Mouse (Mus musculus): ENCODE data around the gene Ddx39. TPM values are rescaled to one million over a fixed set of nuclear protein-coding genes. Genes with fewer than 3 reads are reported as not detected.

Ddx39 gene
- total and polyA plus RNA-seq, 2 experiments from 2014 or later, result 79.3 to 95.7 TPM

GRCm38 (mm10) chr8:83694369-83695160, 20.4 kb upstream of the Ddx39 start:
- no peak for DNase-seq (ENCODE audit: low spot score)
- Histone ChIP-seq H3K27me3 (ENCODE audit: control insufficient read depth, insufficient read depth, low read length) (no peaks in the 10 kb centered on the region), H3K4me3 (ENCODE audit: low read depth, low read length) (no peak overlapping the region), H3K4me1 (ENCODE audit: control insufficient read depth, insufficient read depth) (peaks cover 25% of the 10 kb centered on the region), H3K9ac (replicated peaks; ENCODE audit: low read depth, low read length) (no peak overlapping the region), H3K9me3 (replicated peaks; ENCODE audit: control insufficient read depth, low read length) (no peaks in the 10 kb centered on the region), H3K36me3 (replicated peaks; ENCODE audit: control insufficient read depth, insufficient read depth, low read length) (peaks cover 34% of the 10 kb centered on the region), H3K4me2 (ENCODE audit: low read depth, low read length) (no peak overlapping the region), H3K27ac (ENCODE audit: low read depth) (no peak overlapping the region)
- no peak for ATAC-seq (ENCODE audit: insufficient read depth, low read depth)
- WGBS, result 82% methylated on average over 11 of the region's 11 CpGs
- TF ChIP-seq EP300 (IDR thresholded peaks at IDR 0.05; ENCODE audit: low read depth) (no peak), CTCF (IDR thresholded peaks at IDR 0.05; ENCODE audit: low read depth) (no peak)

DNA sequence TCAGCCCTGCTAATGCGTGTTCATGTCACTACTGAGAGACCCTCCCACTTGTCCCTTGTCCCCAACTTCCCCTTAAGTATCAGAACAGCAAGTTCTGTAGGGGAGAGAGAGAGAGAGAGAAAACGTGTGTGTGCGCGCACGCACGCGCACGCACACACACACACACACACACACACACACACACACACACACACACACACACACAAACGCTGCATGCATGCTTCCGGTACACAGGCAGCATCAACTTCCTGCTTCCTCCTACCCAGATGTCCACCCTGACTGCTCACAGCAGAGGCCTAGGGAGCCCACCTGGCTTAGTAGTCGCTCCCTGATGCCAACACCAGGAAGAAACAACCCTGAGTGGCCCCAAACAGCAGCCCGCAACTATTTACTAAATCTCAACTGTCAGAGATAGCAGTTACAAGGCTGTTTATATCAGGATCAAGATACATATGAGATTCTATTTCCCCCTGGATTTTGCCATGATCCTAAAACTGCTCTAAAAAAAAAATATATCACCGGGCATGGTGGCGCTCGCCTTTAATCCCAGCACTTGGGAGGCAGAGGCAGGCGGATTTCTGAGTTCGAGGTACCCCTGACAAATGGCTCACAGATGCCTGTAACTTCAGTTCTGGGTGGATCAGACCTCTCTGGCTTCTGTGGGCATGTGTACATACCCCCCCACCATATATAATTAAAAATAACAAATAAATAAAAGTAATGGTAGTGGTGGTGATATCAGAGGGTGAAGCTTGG, 19.4 kb upstream of the Ddx39 start:
- Histone ChIP-seq H3K36me3 (replicated peaks; ENCODE audit: control insufficient read depth, insufficient read depth, low read length) (peaks cover 25% of the 10 kb centered on the region), H3K9ac (replicated peaks; ENCODE audit: low read depth, low read length) (no peak overlapping the region), H3K27me3 (ENCODE audit: control insufficient read depth, insufficient read depth, low read length) (no peaks in the 10 kb centered on the region), H3K4me2 (ENCODE audit: low read depth, low read length) (no peak overlapping the region), H3K4me1 (ENCODE audit: control insufficient read depth, insufficient read depth) (peaks cover 31% of the 10 kb centered on the region), H3K27ac (ENCODE audit: low read depth) (no peak overlapping the region), H3K9me3 (replicated peaks; ENCODE audit: control insufficient read depth, low read length) (no peaks in the 10 kb centered on the region), H3K4me3 (ENCODE audit: low read depth, low read length) (no peak overlapping the region)
- DNase-seq (ENCODE audit: low spot score), result no peak
- ATAC-seq (ENCODE audit: insufficient read depth, low read depth), result no peak
- TF ChIP-seq EP300 (IDR thresholded peaks at IDR 0.05; ENCODE audit: low read depth) (no peak), CTCF (IDR thresholded peaks at IDR 0.05; ENCODE audit: low read depth) (no peak)
- 69% methylated on average over 15 of the region's 17 CpGs for WGBS

- Histone ChIP-seq H3K36me3 (replicated peaks; ENCODE audit: control insufficient read depth, insufficient read depth, low read length) (peaks cover 4% of the 10 kb centered on the region), H3K9ac (replicated peaks; ENCODE audit: low read depth, low read length) (peak overlapping the region; percentile 90), H3K9me3 (replicated peaks; ENCODE audit: control insufficient read depth, low read length) (no peaks in the 10 kb centered on the region), H3K27ac (ENCODE audit: low read depth) (peak overlapping the region; percentile 82), H3K4me3 (ENCODE audit: low read depth, low read length) (peak overlapping the region; percentile 83), H3K27me3 (ENCODE audit: control insufficient read depth, insufficient read depth, low read length) (no peaks in the 10 kb centered on the region), H3K4me2 (ENCODE audit: low read depth, low read length) (peak overlapping the region; percentile 97), H3K4me1 (ENCODE audit: control insufficient read depth, insufficient read depth) (peaks cover 31% of the 10 kb centered on the region)
- ATAC-seq (ENCODE audit: insufficient read depth, low read depth), result peak; percentile 22; the same call in 1 of the 2 replicates
- peak; percentile 60 for DNase-seq (ENCODE audit: low spot score)
- WGBS, result 32% methylated on average over 19 of the region's 19 CpGs
- TF ChIP-seq EP300 (IDR thresholded peaks at IDR 0.05; ENCODE audit: low read depth) (no peak), CTCF (IDR thresholded peaks at IDR 0.05; ENCODE audit: low read depth) (no peak)
Observed at GRCm38 (mm10) chr8:83697374-83698220, 17.4 kb upstream of the Ddx39 start.

DNA sequence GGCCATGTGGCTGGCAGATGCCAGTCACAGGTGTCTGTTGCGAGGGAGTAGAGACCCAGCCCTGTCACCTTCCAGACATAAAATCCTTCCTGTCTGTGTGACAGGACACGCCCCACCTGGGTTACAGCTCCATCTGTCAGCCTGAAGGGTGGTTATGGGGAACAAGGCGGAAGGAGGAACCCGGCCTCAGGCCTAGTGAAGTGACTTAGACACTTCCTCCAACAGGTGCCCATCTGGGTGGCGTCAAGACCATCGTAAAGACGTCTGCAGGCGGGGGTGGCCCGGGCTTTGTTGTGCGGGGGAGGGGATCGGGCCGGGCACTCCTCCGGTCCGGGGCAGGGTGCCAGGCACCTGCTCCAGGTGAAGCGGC, 16.7 kb upstream of the Ddx39 start:
- Histone ChIP-seq H3K4me2 (ENCODE audit: low read depth, low read length) (peak overlapping the region; percentile 97), H3K9me3 (replicated peaks; ENCODE audit: control insufficient read depth, low read length) (no peaks in the 10 kb centered on the region), H3K4me3 (ENCODE audit: low read depth, low read length) (peak overlapping the region; percentile 83), H3K27me3 (ENCODE audit: control insufficient read depth, insufficient read depth, low read length) (no peaks in the 10 kb centered on the region), H3K9ac (replicated peaks; ENCODE audit: low read depth, low read length) (peak overlapping the region; percentile 90), H3K36me3 (replicated peaks; ENCODE audit: control insufficient read depth, insufficient read depth, low read length) (no peaks in the 10 kb centered on the region), H3K4me1 (ENCODE audit: control insufficient read depth, insufficient read depth) (peaks cover 31% of the 10 kb centered on the region), H3K27ac (ENCODE audit: low read depth) (peak overlapping the region; percentile 82)
- no peak for ATAC-seq (ENCODE audit: insufficient read depth, low read depth)
- no peak for DNase-seq (ENCODE audit: low spot score)
- TF ChIP-seq CTCF (IDR thresholded peaks at IDR 0.05; ENCODE audit: low read depth) (no peak), EP300 (IDR thresholded peaks at IDR 0.05; ENCODE audit: low read depth) (no peak)
- WGBS, result 5% methylated on average over 15 of the region's 15 CpGs

Measured in heart, postnatal 0 days (tissue).